Mouse (Mus musculus) spleen, embryonic (tissue): ENCODE measurements around the gene Fam83c.
"Not testable (repeated sequence)": the region's sequence is repeated elsewhere in the genome, so short reads cannot be mapped to it uniquely, and the experiment has no call there.

ENCODE experiments used
- CTCF ChIA-PET: fragments of 350-600 bp; sonication (Branson Sonifier 250); formaldehyde crosslinking; loops from one replicate; lab custom pipeline; 2022; lab: Charles Lee

The Fam83c gene

DNA sequence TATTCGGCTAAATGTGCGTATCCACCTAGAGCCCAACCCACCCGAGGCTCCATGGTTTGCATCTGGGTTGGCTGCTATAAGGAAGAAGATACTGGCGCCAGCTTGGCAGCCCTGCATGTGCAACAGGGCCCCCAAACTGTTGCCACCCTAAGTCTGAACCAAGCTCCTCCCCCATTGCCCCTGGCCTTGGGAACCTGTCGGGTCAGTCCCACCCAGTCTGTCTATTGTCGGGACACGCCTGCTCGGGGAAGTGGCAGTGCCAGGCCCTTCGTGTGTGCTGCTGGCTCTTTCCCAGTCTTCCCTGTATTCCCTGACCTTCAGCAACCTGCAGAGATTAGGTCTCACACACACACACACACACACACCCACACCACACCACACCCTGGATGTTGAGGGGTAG lies at the start of gene Fam83c:
TSS of gene Fam83c (minus strand) at position 123 of the 400 bp plus-strand sequence.
- CTCF ChIA-PET, result no interaction called here

DNA sequence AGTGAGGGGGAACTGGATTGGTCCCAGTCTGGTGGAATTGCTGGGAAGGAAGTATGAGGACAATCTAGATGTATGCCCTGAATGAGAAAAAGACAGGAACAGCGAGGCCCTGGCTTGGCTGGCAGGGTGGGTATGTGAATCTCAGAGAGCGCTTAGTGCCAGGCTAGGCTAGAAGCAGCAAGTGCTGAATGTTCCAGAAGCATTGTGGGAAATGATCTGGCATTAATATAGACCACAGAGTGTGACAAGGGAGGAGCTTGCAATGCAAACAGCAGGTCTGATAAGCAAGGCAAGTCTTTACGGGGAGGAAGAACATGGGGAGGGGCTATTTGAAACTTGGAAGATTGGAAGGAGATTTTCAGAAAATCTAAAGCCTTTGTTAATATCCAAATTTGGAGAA lies 47.4 kb upstream of the Fam83c start:
- CTCF ChIA-PET, result no interaction called here

DNA sequence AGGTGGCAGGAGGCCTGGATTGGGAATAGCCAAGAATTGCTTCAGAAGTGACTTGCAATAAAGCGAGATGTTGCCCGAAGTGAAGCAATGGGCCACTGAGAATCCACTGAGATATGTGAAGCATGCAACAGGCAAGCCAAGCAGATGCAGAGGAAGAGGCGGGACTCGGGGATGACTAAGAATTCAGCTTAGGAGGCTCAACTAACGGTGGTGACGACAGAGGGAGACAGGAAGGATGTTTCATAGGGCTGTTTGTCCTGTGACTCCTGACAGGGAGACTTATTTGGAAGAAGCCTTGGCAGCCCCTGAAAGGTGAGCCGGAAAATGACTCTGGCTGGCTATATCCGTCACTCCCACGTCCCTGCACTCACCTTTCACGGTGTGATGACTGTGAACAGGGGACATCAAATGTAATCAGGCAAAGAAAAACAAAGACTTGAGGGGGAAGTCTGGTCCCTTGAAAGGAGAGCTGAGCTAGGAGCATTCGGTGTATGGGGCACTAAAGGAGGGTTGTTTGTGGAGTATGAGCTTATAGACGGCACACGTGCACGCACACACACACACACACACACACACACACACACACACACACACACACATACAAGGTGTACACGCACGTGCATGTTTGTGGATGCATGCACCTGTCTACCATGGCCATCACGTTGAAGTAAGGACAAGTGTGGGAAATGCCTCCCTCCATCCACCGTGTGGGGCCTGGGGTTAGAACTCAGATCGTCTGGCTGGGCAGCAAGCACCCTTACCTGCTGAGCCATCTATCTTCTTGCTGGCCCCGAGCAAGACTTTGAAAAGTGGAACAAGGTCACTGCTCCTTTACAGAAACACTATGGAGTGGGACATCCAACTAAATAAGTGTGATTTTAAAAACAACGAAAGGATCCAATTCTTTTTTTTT lies 44.6 kb upstream of the Fam83c start:
- CTCF ChIA-PET, result no interaction called here

DNA sequence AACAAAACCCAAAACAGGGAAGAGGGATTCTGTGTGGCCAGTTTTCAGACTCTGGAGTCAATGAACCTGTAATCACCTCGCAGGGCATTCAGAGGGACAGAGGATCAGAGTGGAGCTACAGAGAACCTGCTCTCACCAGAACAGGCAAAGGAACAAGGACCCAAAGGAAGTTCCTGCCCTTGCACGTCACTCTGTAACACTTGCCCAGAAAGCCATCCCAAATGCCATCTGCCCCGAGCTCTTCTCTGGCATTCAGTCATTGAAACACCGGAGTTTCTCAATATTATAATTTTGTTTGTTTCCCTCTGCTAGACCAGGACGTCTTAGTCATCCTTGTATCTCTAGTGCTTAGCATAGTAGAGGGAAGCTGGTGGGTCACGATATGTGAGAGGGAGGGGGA lies 39.0 kb upstream of the Fam83c start:
- CTCF ChIA-PET, result no interaction called here

DNA sequence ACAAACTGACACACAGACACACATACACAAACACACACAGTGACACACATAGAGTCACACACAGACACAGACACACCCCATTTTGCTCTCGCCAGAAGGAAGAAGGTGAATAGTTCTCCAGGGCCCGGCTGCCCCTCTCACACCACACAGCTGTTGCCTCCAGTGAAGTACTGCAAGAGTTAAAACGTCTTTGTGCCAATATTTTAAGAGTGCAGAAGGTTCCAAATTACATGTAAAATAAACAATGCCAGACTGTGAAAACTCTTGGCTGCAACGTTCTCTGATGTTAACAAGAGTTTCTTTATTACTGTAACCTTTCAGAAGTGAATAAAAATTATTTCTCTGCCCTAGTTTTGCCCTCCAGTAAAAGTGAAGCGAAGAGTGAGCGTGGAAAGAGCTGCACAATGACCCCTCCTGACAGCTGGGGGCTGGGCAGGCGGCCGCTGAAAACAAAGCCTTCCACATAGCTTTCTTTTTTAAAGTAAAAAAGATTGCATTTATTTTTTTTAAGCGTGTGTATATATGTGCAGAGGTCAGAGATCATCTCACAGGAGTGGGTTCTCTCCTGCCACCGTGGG lies 38.4 kb upstream of the Fam83c start:
- CTCF ChIA-PET, result no interaction called here

DNA sequence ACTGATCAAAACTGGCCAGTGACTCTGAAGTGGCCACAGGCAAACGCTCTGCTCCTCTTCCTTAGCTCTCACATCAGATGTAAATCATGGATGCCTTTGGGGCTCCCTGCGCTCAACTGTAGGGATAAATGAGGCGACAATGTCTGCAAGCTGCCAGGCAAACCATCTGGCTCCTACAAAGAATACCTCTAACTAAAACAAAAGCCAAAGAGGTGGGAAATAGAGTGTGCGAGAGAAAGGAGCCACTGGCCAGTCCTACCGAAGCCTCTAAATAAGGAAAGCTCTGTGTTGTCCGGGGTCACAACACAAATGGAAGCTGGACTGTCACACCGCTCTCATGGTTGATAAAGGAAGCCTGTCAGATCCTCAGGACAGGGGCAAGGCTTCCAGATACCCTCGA lies 37.8 kb upstream of the Fam83c start:
- CTCF ChIA-PET, result interaction anchor here (0.5 kb wide), 1 partner anchor 9 kb away, joined by 14 read pairs; no protein-coding TSS in a partner anchor

DNA sequence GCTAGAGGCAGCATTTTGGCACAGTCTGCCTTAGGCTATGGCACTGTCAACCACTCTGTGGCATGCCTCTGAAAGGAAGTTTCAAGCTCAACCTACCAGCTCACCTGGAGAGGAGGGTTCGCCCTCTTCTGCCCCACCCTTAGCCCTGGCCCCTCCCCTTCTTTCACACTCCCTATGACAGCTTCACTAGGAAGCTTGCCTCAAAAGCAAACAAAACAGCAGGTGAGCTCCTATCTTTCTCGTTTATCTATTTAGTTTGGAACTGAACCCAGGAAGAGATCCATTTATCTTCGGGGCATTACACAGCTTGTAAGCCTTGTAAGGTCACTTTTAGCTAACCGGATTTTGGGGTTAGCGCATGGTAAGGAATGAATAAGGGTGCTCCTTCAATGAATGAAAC lies 35.1 kb upstream of the Fam83c start:
- CTCF ChIA-PET, result interaction anchor here (0.7 kb wide), 1 partner anchor 657 kb away, joined by 4 read pairs; no protein-coding TSS in a partner anchor

DNA sequence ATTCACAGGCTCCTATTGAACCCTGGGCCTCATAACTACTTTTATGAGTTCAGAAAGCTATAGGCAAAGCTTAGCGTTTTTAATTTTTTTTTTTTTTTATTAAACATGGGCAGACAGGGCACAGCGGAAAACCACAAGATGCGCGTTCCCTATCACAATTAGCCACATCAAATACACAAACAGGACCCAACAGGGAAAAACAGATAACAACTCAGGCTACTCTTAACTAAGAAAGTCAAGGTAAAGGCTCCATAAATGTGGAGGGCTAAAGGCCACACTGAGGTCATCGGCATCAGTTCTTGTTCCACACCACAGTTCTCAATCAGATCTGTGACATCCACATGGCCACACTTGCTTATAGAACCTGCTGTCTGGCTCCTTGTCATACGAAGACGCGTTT lies 33.7 kb upstream of the Fam83c start:
- CTCF ChIA-PET, result interaction anchor here (0.6 kb wide), 1 partner anchor 301 kb away, joined by 7 read pairs; no protein-coding TSS in a partner anchor

DNA sequence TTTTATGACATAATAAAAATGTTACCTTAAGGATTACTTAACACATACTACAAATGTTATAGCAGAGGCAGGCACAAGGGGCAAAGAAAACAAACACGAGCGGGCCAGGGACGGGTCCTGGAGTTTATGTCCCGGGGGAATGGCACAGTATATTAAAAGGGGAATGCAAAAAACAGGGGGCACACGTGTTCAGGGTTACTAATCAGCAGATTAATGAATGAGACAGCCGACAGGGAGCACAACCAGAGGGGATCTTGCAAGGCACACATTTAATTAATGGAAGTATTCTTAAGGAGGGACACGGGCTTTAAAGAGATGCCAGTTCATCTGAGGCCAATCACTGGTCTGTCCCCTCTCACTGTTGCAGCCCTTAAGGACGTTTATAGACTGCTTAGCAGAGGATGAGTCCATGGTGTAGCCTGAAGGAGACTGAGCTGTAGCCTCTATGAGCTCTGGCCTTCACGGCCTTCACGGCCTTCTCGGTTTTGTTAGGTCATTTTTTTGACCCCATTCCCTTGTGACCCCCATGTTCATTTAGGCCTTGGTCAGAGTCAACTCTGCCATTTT lies 28.7 kb upstream of the Fam83c start:
- CTCF ChIA-PET, result interaction anchor here (0.7 kb wide), 1 partner anchor 9 kb away, joined by 14 read pairs; no protein-coding TSS in a partner anchor

DNA sequence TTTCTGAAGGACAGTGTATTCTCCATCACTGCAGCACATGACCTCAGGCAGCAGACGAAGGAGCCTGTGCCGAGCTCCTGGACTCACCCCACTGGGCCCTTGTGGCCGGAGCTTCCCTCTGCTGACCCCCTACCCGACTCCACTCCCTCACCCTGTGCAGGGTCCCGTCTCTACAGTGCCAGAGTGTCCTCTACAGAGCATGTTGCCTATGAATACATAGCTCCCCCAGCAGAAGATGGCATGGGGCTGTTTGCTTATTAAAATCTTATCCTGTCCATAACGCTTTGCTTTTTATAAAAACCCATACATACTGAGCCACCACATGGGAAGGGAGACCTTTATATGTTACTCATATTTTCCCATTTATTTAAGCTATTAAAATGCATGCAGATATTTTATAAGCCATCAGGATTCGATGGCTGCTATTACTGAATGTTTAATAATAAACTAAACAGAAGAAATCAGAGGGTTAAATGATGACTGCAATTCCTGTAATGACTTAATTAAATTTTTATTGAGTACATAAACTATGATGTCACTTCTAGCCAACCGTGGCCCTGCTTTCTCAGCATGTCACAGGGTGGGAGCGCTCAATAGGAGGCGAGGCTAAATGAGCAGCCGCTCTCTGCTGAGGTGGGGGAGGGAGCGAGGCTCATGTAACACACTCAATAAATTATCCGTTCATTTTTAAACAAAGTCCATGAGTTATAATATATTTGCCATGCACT lies 28.1 kb upstream of the Fam83c start:
- CTCF ChIA-PET, result no interaction called here

DNA sequence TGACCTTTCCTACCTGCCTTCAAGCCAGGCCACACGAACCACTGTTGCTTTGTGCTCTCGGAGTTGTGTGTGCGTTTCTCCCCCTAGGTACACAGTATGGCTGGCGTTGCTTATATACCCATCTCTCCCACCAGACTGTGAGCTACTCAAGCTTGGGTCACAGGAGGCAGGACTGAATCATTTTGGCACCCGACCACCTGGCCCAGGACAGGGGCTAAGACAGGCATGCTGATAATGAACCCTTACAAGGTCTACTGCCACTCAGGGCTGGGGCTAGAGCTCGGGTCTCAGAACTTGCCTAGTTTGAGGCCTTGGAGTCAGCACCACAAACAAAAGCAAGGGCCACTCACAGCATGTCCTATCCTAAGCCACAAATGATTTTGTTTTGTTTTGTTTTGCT lies 26.9 kb upstream of the Fam83c start:
- CTCF ChIA-PET, result no interaction called here

DNA sequence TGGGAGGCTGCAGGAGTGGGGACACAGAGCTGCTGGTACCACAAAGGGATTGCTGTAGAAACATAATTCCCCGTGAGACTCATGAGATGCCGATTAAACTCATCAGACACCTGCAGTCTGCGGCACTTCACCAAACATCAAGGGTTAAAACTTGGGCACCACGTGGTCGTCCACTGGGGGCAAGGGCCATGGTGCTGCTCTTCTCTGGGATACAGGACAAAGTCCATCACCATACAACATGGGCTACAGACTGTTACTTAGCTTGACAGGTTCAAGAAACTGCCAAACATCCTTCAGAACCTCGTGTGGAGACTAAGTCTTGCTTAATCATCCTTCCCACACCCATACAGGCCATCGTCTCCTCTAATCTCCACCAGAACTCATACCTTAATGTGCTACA lies 25.4 kb upstream of the Fam83c start:
- CTCF ChIA-PET, result no interaction called here

DNA sequence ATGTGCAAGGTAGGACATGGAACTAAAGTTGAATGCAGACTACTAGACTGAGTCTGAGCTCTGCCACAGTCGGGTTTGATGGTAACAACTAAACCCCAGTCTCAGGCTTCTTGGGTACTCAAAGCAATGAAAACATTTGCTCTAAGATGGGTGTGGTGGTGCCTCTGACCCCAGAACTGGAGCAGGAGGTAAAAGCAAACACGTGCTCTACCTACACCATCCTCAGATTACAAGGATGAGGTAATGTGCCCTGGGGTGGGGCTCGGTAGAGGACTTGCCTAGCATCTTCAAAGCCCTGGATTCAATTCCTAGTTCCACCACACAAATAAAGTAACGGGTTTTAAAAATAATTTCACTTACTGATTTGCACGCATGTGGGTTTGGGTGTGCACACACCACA lies 17.9 kb upstream of the Fam83c start:
- CTCF ChIA-PET, result no interaction called here

DNA sequence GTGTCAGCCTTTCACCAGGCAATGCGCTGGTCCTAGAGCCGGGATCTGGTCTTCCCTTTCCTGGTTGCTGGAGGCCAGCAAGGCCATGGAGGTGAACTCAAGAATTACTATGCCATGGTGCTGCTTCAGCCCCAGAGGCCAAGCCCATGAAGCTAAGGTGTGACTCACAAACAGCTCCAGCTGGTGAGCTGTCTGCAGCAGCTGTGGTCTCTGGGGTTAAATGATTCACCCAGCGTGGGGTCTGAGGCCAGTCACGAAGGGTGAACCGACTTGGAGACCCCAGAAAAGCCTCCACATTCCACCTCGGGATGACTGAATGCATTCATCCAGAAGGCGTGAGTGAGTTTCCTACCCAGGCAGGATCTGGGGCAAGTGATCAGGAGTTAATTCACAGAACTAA lies 15.5 kb upstream of the Fam83c start:
- CTCF ChIA-PET, result interaction anchor here (0.6 kb wide), 1 partner anchor 342 kb away, joined by 3 read pairs; no protein-coding TSS in a partner anchor

DNA sequence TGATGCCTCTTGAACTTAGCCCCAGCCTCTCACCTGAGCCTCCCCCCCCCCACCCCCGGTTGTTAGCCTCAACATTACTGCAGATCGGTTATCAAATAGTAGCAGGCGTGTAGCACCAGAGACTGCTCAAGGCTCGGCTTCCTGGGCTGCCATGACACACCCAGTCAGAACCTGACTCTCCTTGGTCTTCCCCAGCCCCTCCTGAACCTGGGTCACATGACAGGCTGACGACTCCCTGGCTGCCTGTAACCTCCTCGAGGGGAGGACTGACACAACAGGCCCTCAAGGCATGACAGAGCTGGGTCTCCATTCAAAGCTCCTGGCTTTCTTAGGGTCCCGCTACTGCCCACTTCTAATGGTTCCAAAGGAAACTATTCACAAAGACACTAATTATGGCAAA lies 14.8 kb upstream of the Fam83c start:
- CTCF ChIA-PET, result interaction anchor here (0.6 kb wide), 1 partner anchor 320 kb away, joined by 3 read pairs; no protein-coding TSS in a partner anchor

DNA sequence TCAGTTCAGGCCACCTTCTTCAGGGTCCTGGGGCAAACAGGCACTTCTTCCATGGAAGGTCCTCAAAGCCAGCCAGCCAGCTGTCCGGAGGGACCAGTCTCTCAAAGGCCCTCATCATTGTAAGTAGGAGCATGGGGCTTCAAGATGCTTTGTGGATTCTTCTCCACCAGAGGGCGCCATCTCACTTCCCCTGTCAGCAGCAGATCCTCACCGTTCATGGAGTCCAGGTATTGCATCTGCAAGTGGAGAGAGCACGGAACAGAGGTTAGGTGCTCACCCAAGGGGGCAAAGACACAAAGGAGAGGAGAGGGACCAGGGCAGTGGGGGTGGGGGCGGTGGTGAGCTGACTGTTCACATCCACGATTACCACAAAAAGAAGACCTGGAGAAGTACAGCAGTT lies 13.6 kb upstream of the Fam83c start:
- CTCF ChIA-PET, result no interaction called here

DNA sequence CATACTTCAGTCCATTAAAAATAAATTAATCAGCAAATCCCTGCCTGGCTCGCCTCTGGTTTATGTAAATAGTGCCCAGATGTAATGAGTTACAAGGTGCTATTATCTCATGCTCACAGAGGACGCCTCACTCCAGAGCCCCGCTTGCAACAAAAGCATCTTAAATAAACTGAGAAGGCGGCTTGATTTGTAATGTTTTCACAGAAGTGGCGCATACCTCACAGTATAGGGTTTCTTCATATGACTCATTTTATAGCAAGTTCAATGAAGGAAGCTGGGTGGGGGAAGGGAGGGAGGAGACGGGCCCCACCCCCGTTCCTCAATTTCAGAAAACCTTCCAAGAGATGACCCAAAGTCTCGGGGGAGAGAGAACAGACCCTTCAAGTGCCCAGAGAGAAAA lies 12.3 kb upstream of the Fam83c start:
- CTCF ChIA-PET, result interaction anchor here (0.6 to 1.0 kb wide), 2 partner anchors 99 to 117 kb away, joined by 5 to 11 read pairs; no protein-coding TSS in a partner anchor

DNA sequence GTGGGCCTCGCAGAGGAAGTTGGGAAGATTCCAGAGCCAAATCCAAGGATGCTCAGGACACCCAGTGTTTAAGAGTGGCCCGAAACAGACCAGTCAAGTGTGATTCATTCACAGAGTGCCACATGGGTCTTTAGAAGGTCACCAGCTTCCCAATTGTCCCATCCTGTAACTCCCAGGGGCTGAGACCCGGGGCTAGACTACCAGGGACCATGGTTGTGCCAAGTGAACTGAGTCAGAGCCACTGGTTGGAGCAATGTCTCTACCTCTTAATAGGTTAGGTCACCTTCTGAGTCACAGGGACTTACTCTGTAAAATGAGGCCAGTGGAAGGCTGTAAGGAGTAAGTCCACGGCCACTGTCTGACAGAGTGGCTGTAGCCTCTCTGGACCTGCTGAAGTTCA lies 4.3 kb upstream of the Fam83c start:
- CTCF ChIA-PET, result no interaction called here

DNA sequence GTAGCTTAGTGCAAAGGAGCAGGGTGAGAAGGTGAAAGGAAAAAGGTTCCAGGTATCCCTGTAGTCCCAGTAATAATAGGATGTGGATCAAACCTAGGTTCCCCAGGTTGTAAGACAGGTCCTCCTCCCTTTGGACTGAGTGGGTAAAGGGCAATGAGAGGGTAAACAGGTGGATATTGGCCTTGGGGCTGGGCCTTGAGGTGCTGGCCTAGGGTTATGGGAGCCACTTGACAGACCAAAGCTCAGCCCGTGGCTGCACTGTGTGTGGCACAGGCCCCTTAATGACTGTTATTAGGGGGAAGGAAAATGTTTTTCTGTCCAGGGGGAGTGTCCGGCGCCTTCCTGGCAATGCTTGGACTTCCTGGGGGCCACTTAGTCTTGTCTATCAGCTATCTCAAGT lies 3.3 kb upstream of the Fam83c start:
- CTCF ChIA-PET, result no interaction called here

DNA sequence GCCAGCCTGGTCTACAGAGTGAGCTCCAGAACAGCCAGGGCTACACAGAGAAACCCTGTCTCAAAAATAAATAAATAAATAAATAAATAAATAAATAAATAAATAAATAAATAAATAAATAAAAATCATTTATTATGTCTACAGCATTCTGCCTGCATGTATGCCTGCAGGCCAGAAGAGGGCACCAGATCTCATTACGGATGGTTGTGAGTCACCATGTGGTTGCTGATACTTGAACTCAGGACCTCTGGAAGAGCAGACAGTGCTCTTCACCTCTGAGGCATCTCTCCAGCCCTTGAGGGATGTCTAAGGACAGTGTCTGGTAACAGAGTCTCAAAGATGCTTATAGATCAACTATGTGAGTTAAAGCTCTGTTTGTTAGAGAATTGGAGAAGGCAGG lies 2.6 kb downstream of the Fam83c start:
- CTCF ChIA-PET, result not testable (repeated sequence)

DNA sequence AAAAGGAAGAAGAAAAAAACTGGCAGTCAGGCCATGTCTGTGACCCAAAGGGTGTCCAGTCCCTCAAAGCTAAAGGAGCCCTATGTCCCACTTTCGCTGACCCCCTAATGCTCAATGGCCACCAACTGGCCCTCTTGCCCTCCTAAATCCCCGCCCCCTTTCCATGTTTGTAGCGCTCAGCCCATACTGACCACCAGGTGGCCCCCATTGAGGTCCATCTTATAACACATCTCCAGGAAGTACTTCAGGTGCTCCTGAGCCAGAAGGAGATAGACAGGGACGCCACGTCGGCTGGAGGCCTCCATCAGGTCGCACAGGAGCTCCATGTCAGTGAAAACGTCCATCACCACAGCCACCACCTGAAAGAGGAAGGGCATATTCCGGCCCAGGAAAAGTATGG lies 3.4 kb downstream of the Fam83c start:
- CTCF ChIA-PET, result interaction anchor here (0.6 kb wide), 1 partner anchor 252 kb away, joined by 7 read pairs; no protein-coding TSS in a partner anchor
